Mouse (Mus musculus) kidney, adult 2 months (tissue): ENCODE measurements at regions not wholly inside any gene's neighbourhood (a gene's known extent, or its start where the extent isn't known, plus 50 kb on each side); places are given as distances from the start of the nearest gene placed in this dataset.

Experiments used
- CTCF ChIP-seq: fragments of 200-500 bp; conservative IDR thresholded peaks from 2 replicates; pipeline ENCODE4 v1.5.1; 2011; ENCODE audit warnings: low read depth, mild to moderate bottlenecking, control low read depth, low read length, moderate library complexity, mixed read lengths; ENCODE audit not compliant: insufficient read depth, insufficient read length
- POLR2A ChIP-seq: fragments of 200-500 bp; IDR thresholded peaks from one replicate; pipeline ENCODE4 v1.6.1; 2011; ENCODE audit warnings: low read depth, low read length, control low read depth

- TF ChIP-seq POLR2A (no peak), CTCF (no peak)
Observed at GRCm38 (mm10) chr3:37962043-37962810, 237.9 kb upstream of the Gm5148 start.
